Mouse (Mus musculus): ENCODE data around the gene Tpd52l1. TPM values are rescaled to one million over a fixed set of nuclear protein-coding genes. Genes with fewer than 3 reads are reported as not detected.

The Tpd52l1 gene
- total RNA-seq, 2 experiments from 2014 or later = not detected

DNA sequence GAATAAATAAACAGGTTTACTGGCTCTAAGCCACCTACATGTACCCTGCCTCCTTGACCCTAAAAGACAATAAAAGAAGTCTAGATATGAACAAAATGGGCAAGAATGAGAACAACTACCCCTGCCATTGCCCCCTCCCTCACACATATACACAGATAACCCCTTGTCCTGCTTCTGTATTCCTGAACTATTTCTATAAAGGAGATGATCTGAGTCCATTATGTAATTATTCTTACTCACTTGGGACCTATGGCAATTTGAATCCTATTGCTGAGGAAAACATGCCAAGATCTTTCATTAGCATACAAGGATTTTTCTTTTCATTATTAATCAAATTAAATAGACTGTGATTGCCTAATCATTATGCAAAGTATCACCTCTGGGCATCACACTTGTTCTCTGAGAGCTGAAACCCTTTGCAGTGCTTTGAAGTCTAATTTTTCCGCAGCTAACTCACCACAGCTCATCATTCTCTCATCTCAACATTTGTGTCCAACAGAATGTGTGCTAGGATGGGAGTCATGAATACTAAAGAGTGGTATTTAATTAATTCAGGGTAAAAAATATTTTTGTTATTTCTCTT is 92.8 kb downstream of the Tpd52l1 start:
- ATAC-seq (replicated peaks; ENCODE audit: low FRiP score, low TSS enrichment, poor library complexity, severe bottlenecking) = no peak

DNA sequence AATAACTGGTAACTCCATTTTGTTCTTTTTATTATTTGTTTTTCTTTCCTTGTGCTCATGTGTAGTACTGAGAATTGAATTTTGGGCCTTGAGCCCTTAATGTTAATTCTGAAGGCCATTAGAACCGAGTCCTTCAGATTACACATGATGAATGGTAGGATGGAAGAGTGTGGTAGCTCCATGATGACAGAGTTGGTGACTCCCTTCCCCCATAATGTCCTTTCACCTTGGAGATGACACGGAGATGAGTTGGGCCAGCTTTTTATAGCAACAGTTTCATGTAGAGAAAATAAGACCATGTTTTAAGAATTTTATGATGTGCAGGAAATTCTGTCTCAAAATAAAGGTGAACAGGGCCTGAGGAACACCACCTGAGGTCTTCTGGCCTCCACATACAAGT is 94.7 kb downstream of the Tpd52l1 start:
- ATAC-seq (replicated peaks; ENCODE audit: low FRiP score, low TSS enrichment, poor library complexity, severe bottlenecking) = no peak

DNA sequence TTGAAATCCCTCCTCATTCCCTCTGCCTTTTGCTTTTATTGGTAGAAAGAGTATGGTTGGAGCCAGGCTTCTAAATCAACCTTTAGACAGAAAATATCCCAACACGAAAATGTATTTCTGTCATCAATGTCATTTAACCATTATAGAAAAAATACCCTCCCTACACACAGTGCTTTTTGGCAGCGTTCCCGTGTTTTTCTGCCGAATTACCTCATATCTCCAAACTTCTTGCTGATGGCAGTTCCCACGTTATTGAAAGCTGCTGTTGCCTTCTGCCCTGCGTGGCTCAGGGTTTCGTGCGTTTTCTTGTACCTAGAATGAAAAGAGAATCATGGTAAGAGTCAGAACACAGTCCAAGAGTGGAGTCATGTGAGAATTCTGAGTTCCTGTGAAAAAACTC is 99.4 kb downstream of the Tpd52l1 start:
- ATAC-seq (replicated peaks; ENCODE audit: low FRiP score, low TSS enrichment, poor library complexity, severe bottlenecking) = no peak

DNA sequence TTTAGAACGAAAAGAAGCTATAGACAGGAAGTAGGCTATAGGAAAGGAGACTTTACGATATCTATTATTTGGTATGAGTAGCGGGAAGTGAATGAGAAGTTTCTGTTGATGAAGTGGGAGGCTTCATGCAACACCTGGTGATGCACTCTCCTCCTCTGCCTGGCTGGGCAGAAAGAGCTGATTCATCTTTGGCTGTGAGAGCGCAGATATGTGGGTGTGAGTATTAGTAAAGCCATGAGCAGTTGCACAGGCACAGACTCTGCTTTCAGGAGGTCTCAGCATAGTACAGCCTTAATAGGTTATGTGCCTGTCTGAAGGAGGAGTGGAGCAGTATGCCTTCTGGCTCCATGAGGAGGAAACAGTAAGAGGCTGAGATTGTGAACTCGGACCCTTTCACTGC is 109.3 kb downstream of the Tpd52l1 start:
- ATAC-seq (replicated peaks; ENCODE audit: low FRiP score, low TSS enrichment, poor library complexity, severe bottlenecking) = no peak

DNA sequence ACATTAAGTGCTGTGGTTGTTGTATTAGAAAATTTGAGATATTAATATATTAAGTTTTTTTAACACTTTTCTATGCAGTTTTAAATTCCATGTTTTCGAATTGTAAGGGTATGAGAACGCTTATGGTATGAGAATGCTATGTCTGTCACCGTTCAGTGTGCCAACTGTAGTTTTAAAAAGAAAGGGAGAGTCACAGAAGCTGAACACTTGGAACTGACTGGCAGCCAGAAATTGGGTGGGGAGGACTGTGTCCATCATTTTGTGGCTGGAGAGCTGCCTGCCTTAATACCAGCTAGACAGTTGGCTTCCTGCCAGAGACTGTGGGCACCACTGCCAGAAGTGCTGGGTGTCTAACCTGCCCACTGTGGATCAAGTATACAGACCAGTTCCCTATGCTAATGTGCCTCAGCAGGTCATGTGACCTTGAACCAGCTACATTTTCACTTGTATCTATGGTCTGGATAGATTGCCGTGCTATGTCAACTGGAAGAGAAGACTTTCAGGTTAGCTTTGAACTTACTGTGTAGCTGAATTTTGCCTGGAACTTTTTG is 114.5 kb downstream of the Tpd52l1 start:
- peak; percentile 54 for ATAC-seq (replicated peaks; ENCODE audit: low FRiP score, low TSS enrichment, poor library complexity, severe bottlenecking)

DNA sequence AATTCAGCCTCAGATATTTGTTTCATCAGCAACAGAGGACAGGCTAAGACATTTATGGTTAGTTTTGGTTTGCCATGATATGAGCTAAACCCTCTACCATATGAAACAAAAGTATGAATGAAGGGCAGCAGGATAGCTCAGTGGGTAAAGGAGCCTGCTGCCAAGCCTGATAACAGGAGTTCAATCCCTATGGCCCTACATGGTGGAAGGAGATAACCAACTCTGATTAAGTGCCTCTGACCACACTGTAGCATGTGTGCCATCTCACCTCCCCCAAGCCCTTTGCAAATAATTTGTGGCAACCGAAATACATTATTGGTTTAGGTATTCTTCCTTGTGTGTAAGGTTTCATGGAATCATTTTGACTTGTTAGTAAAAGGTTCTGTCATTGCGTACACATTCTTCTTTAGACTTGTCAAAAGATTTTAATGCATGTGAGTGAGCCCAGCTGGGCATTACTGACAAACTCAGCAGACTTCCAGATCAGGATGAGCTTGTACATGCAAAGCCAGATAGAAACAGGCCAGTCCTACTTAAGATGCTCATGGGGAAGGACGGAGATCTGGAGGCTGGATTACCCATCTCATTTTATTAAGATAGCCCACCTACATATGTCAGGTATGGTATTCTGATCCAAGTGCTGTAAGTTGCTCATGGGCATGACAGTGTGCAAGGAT is 115.3 kb downstream of the Tpd52l1 start:
- ATAC-seq (replicated peaks; ENCODE audit: low FRiP score, low TSS enrichment, poor library complexity, severe bottlenecking) = peak; percentile 93

DNA sequence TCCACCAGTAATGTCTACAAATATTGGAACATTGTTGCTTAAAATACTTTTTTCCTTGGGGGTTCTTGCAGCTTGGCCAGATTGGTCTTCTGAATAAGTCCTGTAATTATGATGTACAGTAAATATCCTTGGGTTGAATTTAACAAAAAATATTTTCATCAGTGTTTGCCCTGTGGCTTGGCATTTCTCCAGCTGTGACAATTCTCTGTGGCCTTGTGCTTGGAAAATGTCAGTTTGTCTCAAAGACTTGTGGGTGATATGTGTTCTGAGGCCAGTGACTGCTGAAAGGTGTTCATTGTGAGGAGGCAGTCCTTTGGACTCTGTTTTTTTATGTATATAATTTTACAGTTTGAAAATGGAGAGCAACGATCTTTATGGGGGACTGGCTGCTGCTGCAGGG is 116.3 kb downstream of the Tpd52l1 start:
- ATAC-seq (replicated peaks; ENCODE audit: low FRiP score, low TSS enrichment, poor library complexity, severe bottlenecking) = no peak

DNA sequence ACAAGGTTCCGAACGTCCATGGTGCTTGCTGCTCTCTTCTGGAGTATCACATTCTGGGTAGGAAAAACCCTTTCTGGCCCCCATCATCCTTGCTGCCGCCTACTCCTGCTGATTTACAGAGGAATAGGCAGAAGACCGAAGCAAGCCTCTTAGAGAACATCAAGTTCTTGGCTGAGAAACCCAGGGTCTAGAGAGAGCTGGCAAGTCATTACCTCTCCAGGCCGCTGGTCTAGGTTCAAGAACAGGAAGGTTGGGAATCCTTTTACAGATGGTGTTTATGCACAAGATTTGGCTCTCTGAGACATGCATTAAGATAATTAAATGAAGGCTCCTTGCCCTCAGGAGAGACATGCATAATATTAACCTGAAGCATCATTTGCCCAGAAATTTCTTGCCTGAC is 127.3 kb downstream of the Tpd52l1 start:
- ATAC-seq (replicated peaks; ENCODE audit: low FRiP score, low TSS enrichment, poor library complexity, severe bottlenecking) = no peak

DNA sequence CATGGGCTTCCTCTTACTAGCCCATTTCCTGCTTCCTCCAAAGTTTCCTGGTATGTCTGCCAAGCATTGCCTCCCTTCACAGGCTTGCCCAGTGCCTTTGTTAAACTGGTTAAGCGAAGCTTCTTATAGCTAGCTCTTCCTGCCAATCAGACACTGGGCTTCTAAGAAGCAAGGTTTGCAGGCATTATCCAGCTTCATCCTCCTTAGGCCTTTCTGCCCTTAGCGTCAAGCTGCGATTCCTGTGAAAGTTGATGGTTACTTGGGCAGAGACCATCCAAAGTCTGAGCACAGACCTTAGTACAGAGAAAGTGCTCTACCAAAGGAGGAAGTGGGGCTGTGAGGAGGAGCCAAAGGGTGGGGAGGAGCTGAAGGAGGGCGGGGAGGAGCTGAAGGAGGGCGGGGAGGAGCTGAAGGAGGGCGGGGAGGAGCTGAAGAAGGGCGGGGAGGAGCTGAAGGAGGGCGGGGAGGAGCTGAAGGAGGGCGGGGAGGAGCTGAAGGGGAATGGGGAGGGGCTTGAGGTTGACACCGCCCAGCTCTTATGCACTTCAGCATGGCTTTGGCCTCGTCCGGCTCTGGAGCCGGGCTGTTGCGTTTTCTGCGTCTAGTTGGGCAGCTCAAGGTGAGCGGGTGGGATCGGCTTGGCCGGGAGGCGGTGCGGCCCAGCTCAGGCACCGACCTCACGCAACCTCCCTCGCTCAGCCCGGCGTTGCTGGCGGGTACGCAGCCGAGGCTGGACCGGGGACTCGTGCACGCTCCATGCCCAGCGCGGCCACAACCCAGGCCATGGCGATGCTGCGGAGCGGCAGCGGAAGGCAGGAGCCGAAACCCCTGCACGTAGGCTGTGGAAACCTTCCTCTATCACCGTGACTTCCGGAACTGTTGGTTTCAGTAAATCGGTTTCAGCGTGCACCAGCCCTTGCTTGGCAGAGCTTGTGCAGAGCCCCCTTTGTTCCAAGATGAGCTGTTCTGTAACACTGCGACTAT is 132.6 kb downstream of the Tpd52l1 start, which contains the start of gene Hddc2:
Gene Hddc2 (plus strand): TSS at position 519 of the 984 bp plus-strand sequence.
- peak; percentile 90 for ATAC-seq (replicated peaks; ENCODE audit: low FRiP score, low TSS enrichment, poor library complexity, severe bottlenecking)

DNA sequence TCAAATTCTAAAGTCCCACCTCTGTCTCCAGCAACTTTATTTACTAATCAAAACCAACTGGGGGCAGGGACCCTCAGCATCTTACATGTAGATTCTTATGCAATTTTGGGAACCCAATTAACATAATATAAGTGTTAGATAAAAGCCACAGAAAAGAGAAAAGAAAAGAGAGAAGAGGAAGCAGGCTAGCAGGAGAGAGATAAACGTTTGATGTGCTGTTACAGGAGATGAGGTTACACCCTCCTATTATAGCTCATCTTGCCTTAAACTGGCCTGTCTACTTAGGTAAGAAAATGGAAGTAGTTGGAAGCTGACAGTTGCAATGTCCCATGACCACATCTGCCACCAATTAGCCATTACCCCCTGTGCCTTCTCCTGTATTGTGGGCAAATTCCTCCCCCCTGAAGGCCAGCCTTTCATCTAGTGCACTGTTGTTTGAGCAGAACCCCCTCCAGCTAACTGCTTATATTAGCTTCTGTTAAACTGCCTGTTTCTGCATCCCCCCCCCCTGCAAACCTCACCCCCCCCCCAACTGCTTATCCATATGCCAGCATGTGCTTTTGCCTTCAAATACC is 138.6 kb downstream of the Tpd52l1 start:
- ATAC-seq (replicated peaks; ENCODE audit: low FRiP score, low TSS enrichment, poor library complexity, severe bottlenecking) = no peak

DNA sequence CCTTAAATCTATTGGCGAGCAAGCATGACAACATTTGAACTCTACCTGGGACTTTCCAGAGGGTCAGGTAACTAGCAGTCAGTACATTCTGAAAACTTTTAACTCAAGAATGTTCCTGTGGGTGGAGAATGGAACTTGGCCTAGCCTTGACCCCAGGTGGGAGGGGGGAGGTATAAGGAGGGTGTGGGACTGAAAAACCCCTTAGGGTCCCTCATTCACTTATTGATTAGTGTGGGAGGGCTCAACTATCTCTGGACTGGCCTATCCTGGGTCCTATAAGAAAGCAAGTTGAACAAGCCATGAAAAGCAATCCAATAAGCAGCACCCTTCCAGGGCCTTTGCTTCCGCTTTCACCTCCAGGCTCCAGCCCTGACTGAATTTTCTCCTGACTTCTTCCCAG is 142.3 kb downstream of the Tpd52l1 start:
- ATAC-seq (replicated peaks; ENCODE audit: low FRiP score, low TSS enrichment, poor library complexity, severe bottlenecking) = no peak

DNA sequence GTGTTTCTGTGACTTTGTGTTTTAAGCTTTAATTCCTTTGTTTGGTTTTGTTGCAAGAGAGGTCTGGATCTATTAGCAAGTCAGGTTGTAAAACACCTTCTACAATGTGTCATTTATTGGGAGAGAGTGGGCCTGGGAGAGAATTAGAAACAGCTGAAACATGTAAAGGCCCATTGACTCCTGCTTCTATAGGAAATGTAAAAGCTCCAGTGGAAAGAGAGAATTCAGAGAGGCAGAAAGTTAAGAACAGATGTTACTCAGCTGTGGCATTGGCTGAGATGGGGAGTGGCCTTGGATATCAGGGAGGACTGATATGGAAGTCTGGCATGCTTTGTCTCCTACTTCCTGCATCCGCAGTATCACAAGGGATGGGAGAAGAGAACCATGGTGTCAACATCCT is 145.5 kb downstream of the Tpd52l1 start:
- ATAC-seq (replicated peaks; ENCODE audit: low FRiP score, low TSS enrichment, poor library complexity, severe bottlenecking) = no peak

DNA sequence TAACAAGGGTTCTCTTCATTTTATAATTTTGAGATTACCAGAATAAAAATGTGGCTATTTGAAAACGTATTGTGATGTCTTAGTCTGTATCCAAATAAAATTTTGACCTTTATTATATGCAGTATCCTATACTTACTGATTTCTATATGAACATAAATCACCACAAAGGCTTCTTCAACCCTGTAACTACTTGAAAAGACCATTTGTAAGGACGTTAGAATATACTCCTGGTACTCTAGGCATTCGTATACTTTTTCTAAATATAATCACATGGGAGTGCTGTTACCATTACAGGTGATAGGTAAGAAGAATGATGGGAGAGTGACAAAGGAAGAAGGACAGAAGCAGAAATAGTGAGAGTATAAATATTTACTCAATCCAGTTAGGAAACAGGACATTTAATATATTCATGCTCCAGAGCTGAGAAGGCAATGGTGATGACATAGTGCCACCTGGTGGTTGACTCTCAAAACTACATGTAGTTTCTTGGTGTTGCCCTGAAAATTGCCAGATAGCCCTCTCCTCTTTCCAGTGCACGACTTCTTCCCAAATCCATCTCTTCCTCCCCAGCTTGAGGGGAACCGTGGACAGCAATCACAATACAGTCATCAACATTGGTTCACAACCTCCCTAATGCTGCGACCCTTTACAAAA is 146.7 kb downstream of the Tpd52l1 start:
- peak; percentile 85 for ATAC-seq (replicated peaks; ENCODE audit: low FRiP score, low TSS enrichment, poor library complexity, severe bottlenecking)

DNA sequence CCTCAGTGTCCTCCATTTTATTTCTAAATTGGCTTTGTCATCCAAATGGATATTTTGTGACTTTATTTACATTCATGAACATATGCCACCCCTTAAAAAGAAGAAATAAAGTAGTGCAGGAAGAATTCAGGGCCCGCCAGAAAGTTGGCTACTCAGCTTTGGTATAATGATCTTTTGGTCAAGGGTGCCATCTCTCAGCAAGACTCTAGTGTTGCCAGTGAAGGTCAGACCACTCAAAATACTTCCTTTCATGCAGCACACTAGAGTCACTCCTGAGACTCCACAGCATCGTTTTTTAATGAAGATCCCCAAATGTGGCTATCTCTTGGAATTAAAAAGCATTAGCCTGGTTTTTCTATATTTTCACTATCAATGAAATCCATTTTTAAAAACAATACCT is 147.5 kb downstream of the Tpd52l1 start:
- no peak for ATAC-seq (replicated peaks; ENCODE audit: low FRiP score, low TSS enrichment, poor library complexity, severe bottlenecking)

DNA sequence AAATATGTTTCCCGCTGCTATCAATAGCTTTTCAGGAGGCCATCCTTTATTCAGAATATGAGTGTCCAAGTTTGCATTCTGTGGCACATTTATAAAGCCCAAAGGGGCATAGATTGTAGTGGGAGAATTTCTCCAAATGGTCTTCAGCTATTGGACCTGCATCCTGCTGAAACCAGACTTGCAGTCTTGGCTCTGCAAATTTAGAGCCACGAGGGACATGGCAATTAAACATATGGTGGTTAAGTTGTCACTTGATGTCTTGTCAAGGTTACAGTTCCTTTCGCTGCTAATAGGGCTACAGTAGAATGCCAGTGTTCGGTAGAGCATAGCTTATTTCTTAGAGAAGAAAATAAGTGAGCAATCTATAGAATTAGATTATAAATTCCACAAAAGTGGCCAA is 148.7 kb downstream of the Tpd52l1 start:
- ATAC-seq (replicated peaks; ENCODE audit: low FRiP score, low TSS enrichment, poor library complexity, severe bottlenecking) = no peak

DNA sequence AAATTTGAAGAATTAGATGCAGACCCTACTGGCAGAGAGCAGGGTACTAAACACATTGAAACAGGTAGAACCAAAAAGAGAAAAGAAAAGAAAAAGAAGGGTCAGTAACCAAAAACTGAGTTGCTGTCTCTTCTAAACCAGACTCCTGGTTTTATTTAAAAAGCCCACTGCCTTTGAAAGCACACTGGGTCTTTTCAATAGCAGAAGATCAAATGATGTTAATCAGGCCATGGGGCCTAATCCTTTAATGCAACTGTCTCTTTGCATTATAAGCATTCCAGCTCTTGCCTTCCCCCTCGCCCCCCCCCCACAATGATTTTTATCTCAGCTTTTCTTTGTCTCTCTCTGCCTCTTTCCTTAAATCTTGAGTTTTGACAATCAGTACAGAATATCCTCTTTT is 149.3 kb downstream of the Tpd52l1 start:
- ATAC-seq (replicated peaks; ENCODE audit: low FRiP score, low TSS enrichment, poor library complexity, severe bottlenecking) = no peak

DNA sequence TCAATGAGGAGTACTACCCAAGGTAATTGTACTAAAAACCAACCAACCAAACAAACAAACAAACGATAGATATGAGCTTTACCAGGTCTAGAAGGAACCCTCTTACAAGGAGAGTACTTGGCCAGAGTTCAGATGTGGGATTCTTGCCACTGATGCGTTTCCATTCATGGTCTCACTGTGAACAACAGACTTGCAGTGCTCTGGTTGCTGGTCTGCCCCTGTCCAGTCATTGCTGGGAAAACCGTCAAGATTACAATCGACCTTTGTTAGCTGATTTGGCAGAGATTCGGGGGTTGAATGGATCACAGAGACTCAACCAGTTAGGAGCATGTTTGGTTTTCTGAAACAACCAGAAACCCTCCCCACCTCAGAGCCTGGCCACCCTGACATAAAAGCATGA is 150.1 kb downstream of the Tpd52l1 start:
- no peak for ATAC-seq (replicated peaks; ENCODE audit: low FRiP score, low TSS enrichment, poor library complexity, severe bottlenecking)

DNA sequence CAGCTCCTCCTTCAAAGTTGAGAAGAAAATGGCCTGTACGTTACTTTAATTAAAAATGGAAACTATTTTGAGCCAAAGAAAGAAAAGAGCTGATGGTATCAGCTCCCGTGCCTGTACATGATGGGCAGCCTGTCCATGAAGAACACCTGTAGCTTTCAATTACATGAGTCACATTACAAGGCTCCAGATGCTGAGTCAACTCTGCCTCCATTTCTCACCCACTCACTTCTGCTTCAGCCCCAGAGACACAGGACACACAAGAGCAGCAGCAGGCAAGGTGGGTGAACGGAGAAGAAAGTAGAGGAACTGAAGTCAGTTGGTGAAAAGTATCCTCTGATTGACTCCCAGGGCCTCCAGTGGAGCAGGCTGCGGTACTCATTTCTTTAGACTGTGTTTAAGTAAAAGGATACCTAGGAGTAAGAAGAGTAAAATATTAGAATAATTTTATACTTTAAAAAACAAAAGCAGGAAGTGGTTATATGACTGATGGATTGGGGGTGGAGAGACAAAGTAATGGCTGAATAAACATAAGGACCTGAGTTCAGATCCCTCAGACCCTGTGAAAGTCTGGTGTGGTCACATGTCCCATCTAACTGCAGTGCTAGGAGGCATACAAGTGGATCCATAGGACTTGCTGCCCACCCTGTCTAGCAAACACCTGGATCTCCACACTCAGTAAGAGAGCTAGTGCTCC is 156.9 kb downstream of the Tpd52l1 start:
- ATAC-seq (replicated peaks; ENCODE audit: low FRiP score, low TSS enrichment, poor library complexity, severe bottlenecking) = no peak

DNA sequence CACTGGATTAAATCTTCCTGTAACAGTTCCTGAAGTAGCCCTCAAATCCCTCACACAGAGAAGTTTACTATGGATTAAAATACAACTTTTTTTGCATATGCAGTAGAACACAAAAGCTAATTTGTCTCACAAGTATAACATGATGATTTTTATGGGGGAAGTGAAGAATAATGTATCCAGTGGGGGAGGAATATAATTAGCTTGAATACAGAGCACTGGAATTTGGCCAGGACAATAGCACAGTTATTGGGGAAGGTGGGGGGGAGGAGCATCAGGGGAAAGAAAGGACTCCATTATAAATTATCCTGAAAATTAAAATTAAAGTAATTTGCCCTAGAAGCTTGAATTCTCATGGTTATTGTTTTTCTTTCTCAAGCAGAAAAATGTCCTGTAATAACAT is 158.0 kb downstream of the Tpd52l1 start:
- no peak for ATAC-seq (replicated peaks; ENCODE audit: low FRiP score, low TSS enrichment, poor library complexity, severe bottlenecking)
